ENCODE assay signal across 8 mouse cellular contexts in genomic region chr17:83216251-83216919, GRCm38 (mm10). TPM values are rescaled to one million over a fixed set of nuclear protein-coding genes. Genes with fewer than 3 reads are reported as not detected.
DNase-seq lines count a peak whose midpoint lies in the region; ATAC-seq and TF ChIP-seq lines count a peak whose summit lies in the region.

No protein-coding gene starts in this region.

- TF ChIP-seq CTCF in olfactory bulb, adult 2 months (IDR thresholded peaks at IDR 0.05; ENCODE audit: insufficient read depth, low read depth, low read length), result no peak

- no peak for TF ChIP-seq POLR2A in olfactory bulb, adult 2 months (IDR thresholded peaks at IDR 0.05; ENCODE audit: insufficient read depth, low read depth, low read length)

- ATAC-seq in lung, embryonic 16.5 days (ENCODE audit: low read depth), result no peak
- ATAC-seq in forebrain, embryonic 13.5 days, result no peak
- no peak for ATAC-seq in limb, embryonic 13.5 days (ENCODE audit: low FRiP score, low read depth)
- no peak for ATAC-seq in granulocyte monocyte progenitor cell, adult 5-6 weeks (replicated peaks; ENCODE audit: poor library complexity, severe bottlenecking)

- no peak for DNase-seq in lung, postnatal 25 days (ENCODE audit: low spot score)
- DNase-seq in right cerebral cortex, adult 2 months (ENCODE audit: low spot score in 2 of 2), result no peak
- no peak for DNase-seq in embryo, embryonic 10.5 days (ENCODE audit: low spot score)

- 11% methylated on average over 7 of the region's 7 CpGs for WGBS in lung, embryonic 16.5 days
- WGBS in forebrain, embryonic 13.5 days, result 18% methylated on average over 7 of the region's 7 CpGs
- WGBS in limb, embryonic 13.5 days, result 18% methylated on average over 7 of the region's 7 CpGs
- 50% methylated on average over 7 of the region's 7 CpGs for WGBS in olfactory bulb, adult 2 months

- peaks cover 6% of the 10 kb centered on the region; the same call in 1 of the 2 replicates for H3K36me3 ChIP-seq in lung, embryonic 16.5 days (ENCODE audit: control insufficient read depth, insufficient read depth, low read length)
- peaks cover 9% of the 10 kb centered on the region for H3K36me3 ChIP-seq in forebrain, embryonic 13.5 days (ENCODE audit: poor library complexity, severe bottlenecking)
- peaks cover 6% of the 10 kb centered on the region; the same call in 1 of the 2 replicates for H3K36me3 ChIP-seq in limb, embryonic 13.5 days

- H3K4me2 ChIP-seq in lung, embryonic 16.5 days (ENCODE audit: low read depth, low read length), result peak overlapping the region; percentile 85
- peak overlapping the region; percentile 91 for H3K4me2 ChIP-seq in forebrain, embryonic 13.5 days
- H3K4me2 ChIP-seq in limb, embryonic 13.5 days (replicated peaks), result peak overlapping the region; percentile 86

- H3K27me3 ChIP-seq in lung, embryonic 16.5 days (ENCODE audit: control insufficient read depth, insufficient read depth, low read depth, low read length), result no peaks in the 10 kb centered on the region
- peaks cover 7% of the 10 kb centered on the region; the same call in 1 of the 2 replicates for H3K27me3 ChIP-seq in forebrain, embryonic 13.5 days
- H3K27me3 ChIP-seq in limb, embryonic 13.5 days, result peaks cover 92% of the 10 kb centered on the region

- H3K4me3 ChIP-seq in lung, embryonic 16.5 days (ENCODE audit: low read length), result peak overlapping the region; percentile 82
- peak overlapping the region; percentile 77 for H3K4me3 ChIP-seq in forebrain, embryonic 13.5 days
- H3K4me3 ChIP-seq in limb, embryonic 13.5 days, result peak overlapping the region; percentile 73
- H3K4me3 ChIP-seq in olfactory bulb, adult 2 months (ENCODE audit: insufficient read depth, low read depth, low read length), result peak overlapping the region; percentile 62

- peak overlapping the region; percentile 51; the same call in 1 of the 2 replicates for H3K27ac ChIP-seq in lung, embryonic 16.5 days (ENCODE audit: low read length)
- no peak overlapping the region for H3K27ac ChIP-seq in forebrain, embryonic 13.5 days
- peak overlapping the region; percentile 15; the same call in 1 of the 2 replicates for H3K27ac ChIP-seq in limb, embryonic 13.5 days
- H3K27ac ChIP-seq in olfactory bulb, adult 2 months (ENCODE audit: insufficient read depth, low read depth, low read length), result no peak overlapping the region

- H3K9me3 ChIP-seq in lung, embryonic 16.5 days (ENCODE audit: control insufficient read depth, low read length), result no peaks in the 10 kb centered on the region
- H3K9me3 ChIP-seq in forebrain, embryonic 13.5 days (replicated peaks), result no peaks in the 10 kb centered on the region
- no peaks in the 10 kb centered on the region for H3K9me3 ChIP-seq in limb, embryonic 13.5 days

- H3K9ac ChIP-seq in lung, embryonic 16.5 days (ENCODE audit: low read length), result peak overlapping the region; percentile 92
- H3K9ac ChIP-seq in forebrain, embryonic 13.5 days, result peak overlapping the region; percentile 95
- H3K9ac ChIP-seq in limb, embryonic 13.5 days, result peak overlapping the region; percentile 93

- H3K4me1 ChIP-seq in lung, embryonic 16.5 days (replicated peaks; ENCODE audit: control insufficient read depth, insufficient read depth, low read length), result peaks cover 46% of the 10 kb centered on the region
- peaks cover 59% of the 10 kb centered on the region for H3K4me1 ChIP-seq in forebrain, embryonic 13.5 days
- H3K4me1 ChIP-seq in limb, embryonic 13.5 days, result peaks cover 67% of the 10 kb centered on the region
- peaks cover 24% of the 10 kb centered on the region for H3K4me1 ChIP-seq in olfactory bulb, adult 2 months (ENCODE audit: control insufficient read depth, insufficient read depth, low read length)

RNA-seq across cellular contexts. Expression of gene Pkdcc, which starts 1.3 kb away (rescaled TPM):
- polyA plus RNA-seq in lung, embryonic 16.5 days (2015; fragmentation: Nextera tagmentation; extraction: Ambion mirVana), result 9.2 and 10.3 TPM in 2 replicates
- polyA plus RNA-seq in forebrain, embryonic 13.5 days (2015; fragmentation: Nextera tagmentation; extraction: Ambion mirVana), result 6.3 and 7.0 TPM in 2 replicates
- 12.9 and 15.8 TPM in 2 replicates for polyA plus RNA-seq in limb, embryonic 13.5 days (2015; fragmentation: Nextera tagmentation; extraction: Ambion mirVana)
- polyA plus RNA-seq in olfactory bulb, adult 2 months (2012; ENCODE audit: insufficient read depth, insufficient read length, low replicate concordance, missing spikeins), result not detected in 2 replicates
- total RNA-seq in granulocyte monocyte progenitor cell, adult 5-6 weeks (2014; fragmentation: Nextera tagmentation), result 0.34 TPM in 1 of 2 replicates, not detected in the other
- total RNA-seq in granulocyte monocyte progenitor cell, adult 5-6 weeks (2017), result 1.8 TPM in 1 of 2 replicates, not detected in the other

Comparison
In these comparisons a context has a peak if more than half of its experiments do, and no peak if none do; other contexts are left out.
1. H3K27ac ChIP-seq: peak in lung, embryonic 16.5 days (single experiment) and limb, embryonic 13.5 days (single experiment); none in forebrain, embryonic 13.5 days (single experiment) and olfactory bulb, adult 2 months (single experiment).
2. Peak in every context shown above with its lines, with median percentiles within 50 percentile points of each other: H3K4me2 ChIP-seq, H3K4me3 ChIP-seq and H3K9ac ChIP-seq.